Mouse (Mus musculus) brown adipose tissue, adult 24 weeks (tissue): ENCODE measurements around the gene Soga1. TPM values are rescaled to one million over a fixed set of nuclear protein-coding genes. Genes with fewer than 3 reads are reported as not detected.
A peak's percentile ranks its signal among the peaks of the same experiment; 100 is the strongest.

ENCODE experiments used
- H3K27ac ChIP-seq: fragments of 200-500 bp; replicated peaks from 2 replicates; pipeline ENCODE4 v1.5.1; 2012; ENCODE audit warnings: low read depth, mild to moderate bottlenecking, low read length
- H3K4me1 ChIP-seq: fragments of 200-500 bp; 2 replicates; pipeline ENCODE4 v1.6.1; 2012; ENCODE audit warnings: low read length, mixed read lengths; ENCODE audit not compliant: control insufficient read depth, insufficient read depth, insufficient read length
- H3K4me3 ChIP-seq: fragments of 200-500 bp; 2 replicates; pipeline ENCODE4 v1.5.1; 2012; ENCODE audit warnings: low read depth, mild to moderate bottlenecking, low read length, moderate library complexity; ENCODE audit not compliant: insufficient read depth
- polyA plus RNA-seq: library from polyadenylated mRNA; stranded (reverse); fragments of >200 nt; gene quantifications from 2 replicates; pipeline ENCODE4 v1.2.4, GENCODE M21; 2012; ENCODE audit not compliant: missing spikeins, insufficient read depth, insufficient read length

Soga1 gene
- polyA plus RNA-seq, 1 experiment = 6.0 TPM

GRCm38 (mm10) chr2:157045932-157046331 lies 33.1 kb downstream of the Soga1 start:
- H3K4me3 ChIP-seq = no peak overlapping the region
- no peak overlapping the region for H3K27ac ChIP-seq
- H3K4me1 ChIP-seq = peaks cover 3% of the 10 kb centered on the region; the same call in 1 of the 2 replicates

DNA sequence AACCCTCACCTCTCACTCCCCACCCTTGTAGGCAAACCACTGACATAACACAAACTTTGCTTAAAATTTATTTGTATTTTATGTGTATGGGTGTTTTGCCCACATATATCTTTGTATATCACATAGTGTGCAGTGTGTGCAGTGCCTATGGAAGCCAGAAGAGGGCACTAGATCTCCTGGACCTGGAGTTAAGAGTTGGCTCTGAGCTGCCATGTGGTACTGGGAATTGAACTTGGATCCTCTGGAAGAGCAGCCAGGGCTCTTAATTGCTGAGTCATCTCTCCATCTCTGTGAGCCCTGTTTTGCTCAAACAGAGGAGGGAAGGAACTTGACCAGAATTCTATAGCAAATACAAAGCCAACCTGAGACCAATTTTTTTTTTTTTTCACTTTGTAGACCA lies 35.1 kb downstream of the Soga1 start:
- no peak overlapping the region for H3K4me3 ChIP-seq
- no peak overlapping the region for H3K27ac ChIP-seq
- peaks cover 3% of the 10 kb centered on the region for H3K4me1 ChIP-seq

GRCm38 (mm10) chr2:157043556-157043955 lies 35.5 kb downstream of the Soga1 start:
- Histone ChIP-seq H3K4me1 (peaks cover 2% of the 10 kb centered on the region), H3K4me3 (no peak overlapping the region), H3K27ac (no peak overlapping the region)

GRCm38 (mm10) chr2:157041421-157041820 lies 37.6 kb downstream of the Soga1 start:
- peaks cover 4% of the 10 kb centered on the region for H3K4me1 ChIP-seq
- H3K27ac ChIP-seq = no peak overlapping the region
- no peak overlapping the region for H3K4me3 ChIP-seq

GRCm38 (mm10) chr2:157040649-157041046 lies 38.4 kb downstream of the Soga1 start:
- peaks cover 5% of the 10 kb centered on the region for H3K4me1 ChIP-seq

GRCm38 (mm10) chr2:157039900-157040648 lies 39.0 kb downstream of the Soga1 start:
- Histone ChIP-seq H3K4me1 (peaks cover 5% of the 10 kb centered on the region), H3K4me3 (no peak overlapping the region), H3K27ac (no peak overlapping the region)

More at GRCm38 (mm10) chr2:157040649-157041046, 38.4 kb downstream of the Soga1 start:
- no peak overlapping the region for H3K4me3 ChIP-seq
- H3K27ac ChIP-seq = no peak overlapping the region

- Histone ChIP-seq H3K27ac (no peak overlapping the region), H3K4me3 (no peak overlapping the region), H3K4me1 (peaks cover 5% of the 10 kb centered on the region)
These were observed 41.8 kb downstream of the Soga1 start for GRCm38 (mm10) chr2:157037303-157037702.

DNA sequence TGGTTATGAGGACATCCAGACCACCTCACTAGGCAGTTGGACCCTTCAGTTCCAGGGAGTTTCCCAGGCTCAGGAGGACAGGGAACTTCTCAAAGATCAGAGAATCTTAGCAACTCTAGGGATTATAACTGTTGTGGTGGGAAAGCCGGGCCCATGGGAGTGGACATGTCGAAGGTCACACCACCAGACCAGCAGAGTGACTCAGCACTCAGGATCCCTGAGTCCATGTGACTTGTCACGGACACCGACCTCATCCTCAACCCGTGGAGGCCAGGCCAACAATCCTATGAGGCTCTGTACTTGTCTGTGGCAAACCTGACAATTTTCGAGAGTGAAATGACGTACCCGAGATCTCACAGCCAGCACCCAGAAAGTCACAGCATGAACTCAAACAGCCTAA lies 42.7 kb downstream of the Soga1 start:
- Histone ChIP-seq H3K27ac (peak overlapping the region; percentile 42), H3K4me3 (no peak overlapping the region), H3K4me1 (peaks cover 5% of the 10 kb centered on the region)

GRCm38 (mm10) chr2:157035371-157035770 lies 43.7 kb downstream of the Soga1 start:
- Histone ChIP-seq H3K4me3 (no peak overlapping the region), H3K4me1 (peaks cover 5% of the 10 kb centered on the region), H3K27ac (no peak overlapping the region)

- no peak overlapping the region for H3K27ac ChIP-seq
- H3K4me1 ChIP-seq = no peaks in the 10 kb centered on the region
- no peak overlapping the region for H3K4me3 ChIP-seq
These were observed 48.2 kb downstream of the Soga1 start for GRCm38 (mm10) chr2:157030804-157031203.

DNA sequence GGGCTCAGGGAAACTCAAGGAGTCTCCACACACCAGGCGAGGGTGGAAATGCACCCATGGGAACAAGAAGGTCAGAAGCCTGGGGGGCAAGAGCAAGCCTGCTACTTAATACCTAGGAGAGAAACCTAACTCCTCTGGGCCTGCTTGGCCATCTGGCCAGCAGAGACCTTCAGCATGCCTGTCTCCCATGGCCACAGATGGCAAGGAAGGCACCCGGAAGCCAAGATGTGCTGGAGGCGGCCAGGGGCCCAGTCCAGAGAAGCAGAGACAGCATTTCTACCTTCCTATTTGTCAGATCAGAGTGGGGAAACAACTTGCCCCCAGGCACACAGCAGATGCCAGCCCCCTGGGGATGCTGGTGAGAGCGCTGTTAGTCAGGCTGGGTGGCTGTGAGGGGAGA lies 50.8 kb downstream of the Soga1 start:
- no peak overlapping the region for H3K27ac ChIP-seq

DNA sequence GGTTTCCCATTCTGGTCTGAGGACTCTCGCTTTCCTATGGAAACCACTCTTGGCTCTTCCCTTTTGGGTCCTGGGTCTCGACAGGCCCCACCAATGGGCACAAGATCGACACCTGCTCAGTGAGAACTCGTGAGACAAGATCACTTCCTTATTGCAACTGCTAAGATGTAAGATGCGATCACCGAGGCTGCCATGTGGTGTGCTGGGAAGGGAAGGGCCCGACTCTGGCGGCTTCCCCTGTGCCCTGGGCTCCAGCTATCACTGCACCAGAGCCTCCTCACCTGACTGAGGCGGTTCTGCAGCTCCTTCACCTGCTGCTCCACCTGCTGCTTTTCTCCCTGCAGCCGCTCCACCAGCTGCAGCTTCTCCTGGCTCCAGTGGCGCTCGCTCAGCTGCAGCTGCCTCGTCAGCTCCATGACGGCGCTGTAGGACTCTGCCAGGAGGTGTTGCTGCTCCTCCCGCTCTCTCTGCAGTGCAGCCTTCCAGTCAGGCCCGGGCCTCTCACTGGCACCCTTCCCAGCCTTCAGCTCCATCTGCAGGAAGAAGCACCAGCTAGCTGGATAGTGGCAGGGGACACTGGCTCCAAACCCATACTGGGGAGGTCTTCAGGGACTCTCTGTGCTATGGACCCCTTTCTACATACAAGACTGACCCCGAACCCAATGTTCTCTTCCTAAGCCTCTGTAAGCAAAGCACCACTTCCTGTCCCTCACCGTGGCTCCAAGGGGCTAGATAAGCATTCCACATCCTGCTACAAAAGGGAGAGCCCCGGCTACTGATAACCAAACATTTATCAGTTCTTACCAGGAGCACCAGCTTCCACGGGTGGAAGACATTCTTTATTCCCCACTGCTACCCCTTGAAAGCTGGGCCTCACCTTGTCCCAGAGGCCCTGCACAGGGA lies 51.7 kb downstream of the Soga1 start:
- Histone ChIP-seq H3K4me1 (no peaks in the 10 kb centered on the region), H3K27ac (no peak overlapping the region), H3K4me3 (no peak overlapping the region)

More for the DNA sequence above, 50.8 kb downstream of the Soga1 start:
- Histone ChIP-seq H3K4me1 (no peaks in the 10 kb centered on the region), H3K4me3 (no peak overlapping the region)

- H3K4me1 ChIP-seq = no peaks in the 10 kb centered on the region
- no peak overlapping the region for H3K27ac ChIP-seq
- H3K4me3 ChIP-seq = no peak overlapping the region
These were observed 57.9 kb downstream of the Soga1 start for GRCm38 (mm10) chr2:157021156-157021555.

DNA sequence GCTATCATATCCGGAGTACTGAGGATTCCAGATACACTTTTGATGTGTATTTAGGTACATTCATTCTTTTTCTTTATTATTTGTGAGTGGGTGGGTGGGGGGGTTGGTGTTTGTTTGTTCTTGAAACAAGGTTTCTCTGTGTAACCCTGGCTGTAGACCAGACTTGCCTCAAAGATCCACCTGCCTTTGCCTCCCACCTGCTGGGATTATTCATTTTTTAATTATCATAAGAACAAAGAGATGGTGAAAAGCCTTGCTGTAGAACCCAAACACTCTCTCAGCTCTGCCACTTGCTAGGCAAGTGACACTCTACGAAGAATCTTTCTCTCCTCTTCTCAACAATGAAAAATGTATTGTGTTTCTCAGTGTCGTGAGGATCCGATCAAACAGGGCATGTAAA lies 59.8 kb downstream of the Soga1 start:
- Histone ChIP-seq H3K4me3 (no peak overlapping the region), H3K4me1 (no peaks in the 10 kb centered on the region), H3K27ac (no peak overlapping the region)

GRCm38 (mm10) chr2:157016529-157017270 lies 62.4 kb downstream of the Soga1 start:
- Histone ChIP-seq H3K4me1 (no peaks in the 10 kb centered on the region), H3K27ac (no peak overlapping the region), H3K4me3 (no peak overlapping the region)
